Mouse (Mus musculus) MEL (cell line): ENCODE results near the gene Wbp4. TPM values are rescaled to one million over a fixed set of nuclear protein-coding genes. Genes with fewer than 3 reads are reported as not detected.

ENCODE experiments used
- DNase-seq: peaks from one replicate; pipeline ENCODE4 v3.0.0; 2011; ENCODE audit warnings: low read depth, low spot score
- H3K27ac ChIP-seq: 2 replicates; pipeline ENCODE4 v1.5.1; 2012; ENCODE audit warnings: low read depth, mild to moderate bottlenecking, control low read depth, low read length, moderate library complexity; ENCODE audit not compliant: control insufficient read depth
- H3K27me3 ChIP-seq, 2 experiments: fragments of 150-350 bp in 1 of 2; sonication (generic) in 1 of 2; 2 replicates each; pipeline ENCODE4 v1.6.1; 2012; ENCODE audit warnings: low read length in 2 of 2, mild to moderate bottlenecking in 2 of 2, improper control_type of control experiment in 1 of 2, moderate library complexity in 1 of 2; ENCODE audit not compliant: insufficient read depth in 2 of 2, control insufficient read depth in 1 of 2
- H3K36me3 ChIP-seq, 2 experiments: 2 replicates each; pipeline ENCODE4 v1.6.1; 2012 to 2014; ENCODE audit warnings: low read length in 2 of 2, improper control_type of control experiment in 1 of 2, inconsistent platforms in 1 of 2, mild to moderate bottlenecking in 1 of 2; ENCODE audit not compliant: insufficient read depth in 2 of 2, control insufficient read depth in 1 of 2
- H3K4me1 ChIP-seq, 2 experiments: fragments of 150-350 bp in 1 of 2; sonication (generic) in 1 of 2; 2 replicates each; pipeline ENCODE4 v1.6.1; 2012; ENCODE audit warnings: low read length in 2 of 2, improper control_type of control experiment in 1 of 2, mild to moderate bottlenecking in 1 of 2; ENCODE audit not compliant: insufficient read depth in 2 of 2, control insufficient read depth in 1 of 2
- H3K4me3 ChIP-seq, 2 experiments: fragments of 150-350 bp in 1 of 2; sonication (generic) in 1 of 2; 2 replicates each; pipeline ENCODE4 v1.5.1; 2012; ENCODE audit warnings: low read depth in 2 of 2, low read length in 2 of 2, mild to moderate bottlenecking in 2 of 2, moderate library complexity in 2 of 2, control low read depth in 1 of 2, improper control_type of control experiment in 1 of 2; ENCODE audit not compliant: control insufficient read depth in 1 of 2, insufficient read depth in 1 of 2
- H3K79me2 ChIP-seq: 2 replicates; pipeline ENCODE4 v1.6.1; 2012; ENCODE audit warnings: mild to moderate bottlenecking, low read length, moderate library complexity; ENCODE audit not compliant: control insufficient read depth, poor library complexity, insufficient read depth
- H3K9ac ChIP-seq: 2 replicates; pipeline ENCODE4 v1.6.1; 2012; ENCODE audit warnings: low read depth, mild to moderate bottlenecking, control low read depth, low read length, moderate library complexity; ENCODE audit not compliant: control insufficient read depth, poor library complexity, severe bottlenecking
- H3K9me3 ChIP-seq: fragments of 150-350 bp; sonication (generic); replicated peaks from 2 replicates; pipeline ENCODE4 v1.6.1; 2012; ENCODE audit warnings: mild to moderate bottlenecking, low read length, improper control_type of control experiment, moderate library complexity; ENCODE audit not compliant: insufficient read depth
- CHD2 ChIP-seq: IDR thresholded peaks from 2 replicates; pipeline ENCODE4 v1.6.1; 2011; ENCODE audit warnings: low read length, improper control_type of control experiment
- CTCF ChIP-seq, 3 experiments: IDR thresholded peaks in 2 of 3; conservative IDR thresholded peaks in 1 of 3; 2 replicates each; pipeline ENCODE4 v1.5.1; 2011 to 2012; ENCODE audit warnings: low read length in 3 of 3, low read depth in 2 of 3, mild to moderate bottlenecking in 2 of 3, improper control_type of control experiment in 1 of 3, inconsistent platforms in 1 of 3, mixed read lengths in 1 of 3, moderate library complexity in 1 of 3; ENCODE audit not compliant: control insufficient read depth in 1 of 3, insufficient read depth in 1 of 3, poor library complexity in 1 of 3, severe bottlenecking in 1 of 3
- EP300 ChIP-seq, 2 experiments: IDR thresholded peaks; 2 replicates each; pipeline ENCODE4 v1.6.1; 2011; ENCODE audit warnings: improper control_type of control experiment in 2 of 2, low read length in 2 of 2, low read depth in 1 of 2, mild to moderate bottlenecking in 1 of 2
- ETS1 ChIP-seq: IDR thresholded peaks from 2 replicates; pipeline ENCODE4 v1.6.1; 2012; ENCODE audit warnings: low read depth, mild to moderate bottlenecking, inconsistent platforms, low read length, improper control_type of control experiment, moderate library complexity
- GABPA ChIP-seq: IDR thresholded peaks from 2 replicates; pipeline ENCODE4 v1.6.1; 2012; ENCODE audit warnings: low read depth, mild to moderate bottlenecking, inconsistent platforms, low read length, improper control_type of control experiment, moderate library complexity
- KAT2A ChIP-seq: conservative IDR thresholded peaks from 2 replicates; pipeline ENCODE4 v1.6.1; 2012; ENCODE audit warnings: low read depth, low read length, improper control_type of control experiment, inconsistent platforms
- MAFK ChIP-seq: IDR thresholded peaks from 2 replicates; pipeline ENCODE4 v1.6.1; 2011; ENCODE audit warnings: low read depth, mild to moderate bottlenecking, low read length, improper control_type of control experiment, borderline replicate concordance
- MAX ChIP-seq: IDR thresholded peaks from 2 replicates; pipeline ENCODE4 v1.6.1; 2011; ENCODE audit warnings: low read length, improper control_type of control experiment
- MYC ChIP-seq: IDR thresholded peaks from 2 replicates; pipeline ENCODE4 v1.6.1; 2011; ENCODE audit warnings: low read depth, mild to moderate bottlenecking, low read length, improper control_type of control experiment, moderate library complexity
- NRF1 ChIP-seq: IDR thresholded peaks from 2 replicates; pipeline ENCODE4 v1.6.1; 2014; ENCODE audit warnings: low read depth, mild to moderate bottlenecking, inconsistent platforms, low read length, improper control_type of control experiment, moderate library complexity; ENCODE audit not compliant: poor library complexity, insufficient read depth, severe bottlenecking
- POLR2A ChIP-seq, 2 experiments: IDR thresholded peaks; 2 replicates each; pipeline ENCODE4 v1.6.1; 2011 to 2012; ENCODE audit warnings: low read length in 2 of 2, mild to moderate bottlenecking in 2 of 2, control low read depth in 1 of 2, improper control_type of control experiment in 1 of 2, low read depth in 1 of 2, moderate library complexity in 1 of 2; ENCODE audit not compliant: control insufficient read depth in 1 of 2, insufficient read depth in 1 of 2, poor library complexity in 1 of 2
- POLR2AphosphoS2 ChIP-seq: IDR thresholded peaks from 2 replicates; pipeline ENCODE4 v1.6.1; 2011; ENCODE audit warnings: low read length, improper control_type of control experiment
- RAD21 ChIP-seq: IDR thresholded peaks from 2 replicates; pipeline ENCODE4 v1.6.1; 2011; ENCODE audit warnings: mild to moderate bottlenecking, low read depth, low read length, improper control_type of control experiment
- RCOR1 ChIP-seq: IDR thresholded peaks from 2 replicates; pipeline ENCODE4 v1.6.1; 2012; ENCODE audit warnings: low read depth, mild to moderate bottlenecking, inconsistent platforms, low read length, improper control_type of control experiment
- SIN3A ChIP-seq: IDR thresholded peaks from 2 replicates; pipeline ENCODE4 v1.6.1; 2012; ENCODE audit warnings: low read length, improper control_type of control experiment, inconsistent platforms
- SMC3 ChIP-seq: IDR thresholded peaks from 2 replicates; pipeline ENCODE4 v1.6.1; 2011; ENCODE audit warnings: low read depth, low read length, improper control_type of control experiment
- TAL1 ChIP-seq: IDR thresholded peaks from 2 replicates; pipeline ENCODE4 v1.6.1; 2012; ENCODE audit warnings: mild to moderate bottlenecking, inconsistent platforms, low read length, moderate library complexity, mixed read lengths
- TBP ChIP-seq: IDR thresholded peaks from 2 replicates; pipeline ENCODE4 v1.8.0; 2011; ENCODE audit warnings: low read depth, low read length, improper control_type of control experiment
- UBTF ChIP-seq: IDR thresholded peaks from 2 replicates; pipeline ENCODE4 v1.6.1; 2012; ENCODE audit warnings: low read depth, mild to moderate bottlenecking, inconsistent platforms, low read length, improper control_type of control experiment, moderate library complexity, borderline replicate concordance; ENCODE audit not compliant: insufficient read depth
- USF1 ChIP-seq: IDR thresholded peaks from 2 replicates; pipeline ENCODE4 v1.6.1; 2014; ENCODE audit warnings: low read depth, mild to moderate bottlenecking, inconsistent platforms, low read length, improper control_type of control experiment, moderate library complexity
- ZC3H11A ChIP-seq: IDR thresholded peaks from 2 replicates; pipeline ENCODE4 v1.6.1; 2012; ENCODE audit warnings: low read depth, mild to moderate bottlenecking, inconsistent platforms, low read length, improper control_type of control experiment
- ZMIZ1 ChIP-seq: IDR thresholded peaks from 2 replicates; pipeline ENCODE4 v1.6.1; 2012; ENCODE audit warnings: low read depth, mild to moderate bottlenecking, inconsistent platforms, low read length, improper control_type of control experiment, moderate library complexity
- polyA plus RNA-seq, 2 experiments: library from polyadenylated mRNA; stranded (reverse) in 1 of 2; unstranded in 1 of 2; fragments of >175 nt in 1 of 2; fragments of >200 nt in 1 of 2; gene quantifications; 2 replicates each; pipeline versions ENCODE4 v1.2.1 to v1.2.4; 2012; ENCODE audit warnings: low replicate concordance in 2 of 2, low read depth in 1 of 2; ENCODE audit not compliant: insufficient read length in 2 of 2, insufficient read depth in 1 of 2, missing spikeins in 1 of 2
- total RNA-seq: library from RNA; depleted of rRNA; stranded (reverse); fragments of 300-350 nt; gene quantifications from 2 replicates; pipeline ENCODE4 v1.2.3, GENCODE M21; 2012

The Wbp4 gene
- total and polyA plus RNA-seq, 3 experiments = 15.9 to 87.6 (median 22.1) TPM

DNA sequence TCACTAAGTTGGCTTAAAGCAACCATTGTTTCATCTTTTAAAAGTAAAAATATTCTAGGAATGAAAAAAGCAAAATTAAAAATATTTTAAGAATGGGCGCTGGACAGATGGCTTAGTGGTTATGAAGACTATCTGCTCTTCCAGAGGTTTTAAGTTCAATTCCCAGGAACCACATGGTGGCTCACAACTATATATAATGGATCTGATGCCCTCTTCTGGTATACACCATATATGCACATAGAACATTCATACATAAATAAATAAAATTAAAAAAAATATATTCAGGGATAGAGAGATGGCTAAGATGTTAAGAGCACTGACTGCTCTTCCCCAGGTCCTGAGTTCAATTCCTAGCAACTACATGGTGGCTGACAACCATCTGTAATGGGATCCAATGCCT, 15.7 kb downstream of the Wbp4 start:
- DNase-seq = peak; percentile 35
- H3K9me3 ChIP-seq = no peaks in the 10 kb centered on the region
- no peaks in the 10 kb centered on the region for H3K4me1 ChIP-seq
- H3K27ac ChIP-seq = no peak overlapping the region
- no peaks in the 10 kb centered on the region for H3K79me2 ChIP-seq
- TF ChIP-seq MAFK (no peak), CHD2 (no peak), RAD21 (peak; percentile 45), CTCF (IDR thresholded peaks at IDR 0.05 in 2 of 3, conservative IDR thresholded peaks at IDR 0.05 in 1 of 3; ENCODE audit: control insufficient read depth in 1 of 3, insufficient read depth in 1 of 3, low read depth in 2 of 3, low read length in 3 of 3, poor library complexity in 1 of 3, severe bottlenecking in 1 of 3) (peak in 1 of 3 experiments; percentile 42; a peak in 2 of 6 replicates), USF1 (no peak), SMC3 (peak; percentile 47), RCOR1 (no peak), MYC (peak; percentile 53; the same call in 1 of the 2 replicates)
- TF ChIP-seq, all 39 proteins: peak for 4
- Histone ChIP-seq H3K36me3 (peaks cover 0 to 11% of the 10 kb centered on the region in 2 experiments; a peak in 3 of 4 replicates), H3K9ac (no peak overlapping the region), H3K27me3 (no peaks in the 10 kb centered on the region), H3K4me3 (no peak overlapping the region)

DNA sequence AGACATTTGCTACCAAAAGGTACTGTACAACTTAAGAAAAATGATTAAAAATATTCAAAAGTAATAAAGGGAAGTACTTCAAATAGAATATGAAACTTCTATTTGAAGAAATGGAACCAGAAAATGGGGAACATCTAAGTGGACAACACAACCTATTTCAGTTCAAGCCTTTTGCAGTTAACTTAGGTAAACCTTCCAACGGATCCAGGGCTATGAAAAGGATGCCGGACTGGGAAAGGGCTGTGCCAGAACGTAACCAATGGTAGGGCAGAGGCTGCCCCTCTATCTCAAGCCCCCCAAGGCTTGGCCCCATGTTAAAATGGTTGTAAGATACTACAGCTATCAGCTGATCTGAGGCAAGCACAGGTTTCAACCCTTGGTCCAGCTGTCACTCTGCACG, 20.3 kb downstream of the Wbp4 start:
- no peaks in the 10 kb centered on the region for H3K27me3 ChIP-seq
- H3K27ac ChIP-seq = no peak overlapping the region
- H3K9me3 ChIP-seq = no peaks in the 10 kb centered on the region
- no peak overlapping the region for H3K9ac ChIP-seq
- no peaks in the 10 kb centered on the region for H3K4me1 ChIP-seq
- H3K79me2 ChIP-seq = no peaks in the 10 kb centered on the region
- H3K4me3 ChIP-seq = no peak overlapping the region
- H3K36me3 ChIP-seq = peaks cover 0 to 8% of the 10 kb centered on the region in 2 experiments; a peak in 2 of 4 replicates
- no peak for DNase-seq
- no peak for TF ChIP-seq MAX
- TF ChIP-seq ETS1 = no peak
- TF ChIP-seq ZC3H11A = no peak
- TF ChIP-seq KAT2A = no peak
- no peak for TF ChIP-seq POLR2A (IDR thresholded peaks at IDR 0.05; ENCODE audit: control insufficient read depth in 1 of 2, insufficient read depth in 1 of 2, low read depth in 1 of 2, low read length in 2 of 2, poor library complexity in 1 of 2)
- TF ChIP-seq SIN3A = no peak
- no peak for TF ChIP-seq EP300 (IDR thresholded peaks at IDR 0.05; ENCODE audit: low read depth in 1 of 2, low read length in 2 of 2)
- TF ChIP-seq TAL1 = no peak
- no peak for TF ChIP-seq TBP
- no peak for TF ChIP-seq GABPA
- no peak for TF ChIP-seq UBTF
- no peak for TF ChIP-seq POLR2AphosphoS2
- TF ChIP-seq ZMIZ1 = no peak
- TF ChIP-seq SMC3 = no peak
- no peak for TF ChIP-seq CHD2
- TF ChIP-seq NRF1 = no peak
